Mouse (Mus musculus): ENCODE measurements around the gene Cdh13. TPM values are rescaled to one million over a fixed set of nuclear protein-coding genes. Genes with fewer than 3 reads are reported as not detected.

Gene Cdh13
- polyA plus RNA-seq, 1 experiment from 2014 or later: 5.6 TPM

- Histone ChIP-seq H3K27ac (ENCODE audit: low read depth, low read length) (no peak overlapping the region), H3K36me3 (ENCODE audit: control insufficient read depth, insufficient read depth) (no peaks in the 10 kb centered on the region), H3K4me2 (replicated peaks; ENCODE audit: low read depth) (no peak overlapping the region), H3K4me3 (ENCODE audit: low read depth, low read length) (no peak overlapping the region), H3K4me1 (replicated peaks; ENCODE audit: control insufficient read depth, insufficient read depth, low read length) (no peaks in the 10 kb centered on the region), H3K27me3 (replicated peaks; ENCODE audit: control insufficient read depth, insufficient read depth, low read length) (no peaks in the 10 kb centered on the region), H3K9ac (ENCODE audit: low read depth, low read length) (no peak overlapping the region), H3K9me3 (ENCODE audit: control insufficient read depth) (no peaks in the 10 kb centered on the region)
- no peak for ATAC-seq
- no peak for TF ChIP-seq CTCF (IDR thresholded peaks at IDR 0.05; ENCODE audit: low read depth)
- WGBS: 70% methylated on average over 10 of the region's 10 CpGs
Observed at GRCm38 (mm10) chr8:119196486-119197150, 913.1 kb downstream of the Cdh13 start.

- H3K27me3 ChIP-seq (replicated peaks; ENCODE audit: control insufficient read depth, insufficient read depth, low read length): no peaks in the 10 kb centered on the region; the same call in 1 of the 2 replicates
- H3K27ac ChIP-seq (ENCODE audit: low read depth, low read length): no peak overlapping the region
- H3K36me3 ChIP-seq (ENCODE audit: control insufficient read depth, insufficient read depth): no peaks in the 10 kb centered on the region
- no peak overlapping the region for H3K4me3 ChIP-seq (ENCODE audit: low read depth, low read length)
- WGBS: 88% methylated on average over 9 of the region's 9 CpGs
- no peak for ATAC-seq
- no peak for TF ChIP-seq CTCF (IDR thresholded peaks at IDR 0.05; ENCODE audit: low read depth)
- H3K4me1 ChIP-seq (replicated peaks; ENCODE audit: control insufficient read depth, insufficient read depth, low read length): no peaks in the 10 kb centered on the region
- no peak overlapping the region for H3K4me2 ChIP-seq (replicated peaks; ENCODE audit: low read depth)
- no peaks in the 10 kb centered on the region for H3K9me3 ChIP-seq (ENCODE audit: control insufficient read depth)
- no peak overlapping the region for H3K9ac ChIP-seq (ENCODE audit: low read depth, low read length)
Observed at GRCm38 (mm10) chr8:119208567-119208966, 925.0 kb downstream of the Cdh13 start.

- ATAC-seq: no peak
- no peaks in the 10 kb centered on the region for H3K36me3 ChIP-seq (ENCODE audit: control insufficient read depth, insufficient read depth)
- H3K4me1 ChIP-seq (replicated peaks; ENCODE audit: control insufficient read depth, insufficient read depth, low read length): no peaks in the 10 kb centered on the region
- H3K4me3 ChIP-seq (ENCODE audit: low read depth, low read length): no peak overlapping the region
- no peaks in the 10 kb centered on the region for H3K27me3 ChIP-seq (replicated peaks; ENCODE audit: control insufficient read depth, insufficient read depth, low read length)
- TF ChIP-seq CTCF (IDR thresholded peaks at IDR 0.05; ENCODE audit: low read depth): peak; percentile 73
- H3K9me3 ChIP-seq (ENCODE audit: control insufficient read depth): no peaks in the 10 kb centered on the region
- 3% methylated on average over 1 of the region's 1 CpGs for WGBS
- H3K4me2 ChIP-seq (replicated peaks; ENCODE audit: low read depth): no peak overlapping the region
- H3K9ac ChIP-seq (ENCODE audit: low read depth, low read length): no peak overlapping the region
- no peak overlapping the region for H3K27ac ChIP-seq (ENCODE audit: low read depth, low read length)
Observed at GRCm38 (mm10) chr8:119224547-119224946, 941.0 kb downstream of the Cdh13 start.

GRCm38 (mm10) chr8:119245181-119245580 is 961.6 kb downstream of the Cdh13 start:
- no peaks in the 10 kb centered on the region for H3K4me1 ChIP-seq (replicated peaks; ENCODE audit: control insufficient read depth, insufficient read depth, low read length)
- no peak for ATAC-seq
- 52% methylated on average over 4 of the region's 4 CpGs for WGBS
- H3K4me3 ChIP-seq (ENCODE audit: low read depth, low read length): no peak overlapping the region
- H3K4me2 ChIP-seq (replicated peaks; ENCODE audit: low read depth): no peak overlapping the region
- no peak overlapping the region for H3K27ac ChIP-seq (ENCODE audit: low read depth, low read length)
- no peaks in the 10 kb centered on the region for H3K9me3 ChIP-seq (ENCODE audit: control insufficient read depth)
- H3K9ac ChIP-seq (ENCODE audit: low read depth, low read length): no peak overlapping the region
- no peaks in the 10 kb centered on the region for H3K27me3 ChIP-seq (replicated peaks; ENCODE audit: control insufficient read depth, insufficient read depth, low read length)
- H3K36me3 ChIP-seq (ENCODE audit: control insufficient read depth, insufficient read depth): no peaks in the 10 kb centered on the region
- no peak for TF ChIP-seq CTCF (IDR thresholded peaks at IDR 0.05; ENCODE audit: low read depth)

GRCm38 (mm10) chr8:119245641-119246040 is 962.1 kb downstream of the Cdh13 start:
- 68% methylated on average over 1 of the region's 1 CpGs for WGBS
- Histone ChIP-seq H3K27ac (ENCODE audit: low read depth, low read length) (no peak overlapping the region), H3K9me3 (ENCODE audit: control insufficient read depth) (no peaks in the 10 kb centered on the region), H3K27me3 (replicated peaks; ENCODE audit: control insufficient read depth, insufficient read depth, low read length) (no peaks in the 10 kb centered on the region), H3K4me1 (replicated peaks; ENCODE audit: control insufficient read depth, insufficient read depth, low read length) (no peaks in the 10 kb centered on the region), H3K36me3 (ENCODE audit: control insufficient read depth, insufficient read depth) (no peaks in the 10 kb centered on the region), H3K9ac (ENCODE audit: low read depth, low read length) (no peak overlapping the region), H3K4me3 (ENCODE audit: low read depth, low read length) (no peak overlapping the region), H3K4me2 (replicated peaks; ENCODE audit: low read depth) (no peak overlapping the region)
- TF ChIP-seq CTCF (IDR thresholded peaks at IDR 0.05; ENCODE audit: low read depth): no peak
- no peak for ATAC-seq

GRCm38 (mm10) chr8:119254358-119254757 is 970.8 kb downstream of the Cdh13 start:
- Histone ChIP-seq H3K4me2 (replicated peaks; ENCODE audit: low read depth) (no peak overlapping the region), H3K4me1 (replicated peaks; ENCODE audit: control insufficient read depth, insufficient read depth, low read length) (no peaks in the 10 kb centered on the region)
- 91% methylated on average over 3 of the region's 3 CpGs for WGBS

More at GRCm38 (mm10) chr8:119254358-119254757, 970.8 kb downstream of the Cdh13 start:
- H3K27ac ChIP-seq (ENCODE audit: low read depth, low read length): no peak overlapping the region
- H3K36me3 ChIP-seq (ENCODE audit: control insufficient read depth, insufficient read depth): no peaks in the 10 kb centered on the region
- TF ChIP-seq CTCF (IDR thresholded peaks at IDR 0.05; ENCODE audit: low read depth): no peak
- H3K4me3 ChIP-seq (ENCODE audit: low read depth, low read length): no peak overlapping the region
- no peaks in the 10 kb centered on the region for H3K9me3 ChIP-seq (ENCODE audit: control insufficient read depth)
- no peaks in the 10 kb centered on the region for H3K27me3 ChIP-seq (replicated peaks; ENCODE audit: control insufficient read depth, insufficient read depth, low read length)
- no peak for ATAC-seq
- no peak overlapping the region for H3K9ac ChIP-seq (ENCODE audit: low read depth, low read length)
